Mouse (Mus musculus) heart, embryonic 14.5 days (tissue): ENCODE measurements around the gene Gm21887. TPM values are rescaled to one million over a fixed set of nuclear protein-coding genes. Genes with fewer than 3 reads are reported as not detected.
A peak's percentile ranks its signal among the peaks of the same experiment; 100 is the strongest.
"Not testable (repeated sequence)": the region's sequence is repeated elsewhere in the genome, so short reads cannot be mapped to it uniquely, and the experiment has no call there.

Source experiments
- ATAC-seq: fragments of 200-750 bp; cut with Nextera tagmentation; 2 replicates; pipeline ENCODE4 v1.8.0; 2017; ENCODE audit warnings: low read depth, moderate TSS enrichment; ENCODE audit not compliant: insufficient number of reproducible peaks, insufficient read depth, low FRiP score
- H3K27ac ChIP-seq, 2 experiments: fragments of 200-500 bp in 1 of 2; fragments of 300-500 bp in 1 of 2; sonication (generic) in 1 of 2; replicated peaks in 1 of 2; 2 replicates each; pipeline ENCODE4 v1.5.1; 2012 to 2014; ENCODE audit warnings: low read depth in 2 of 2, low read length in 2 of 2, control low read depth in 1 of 2, mild to moderate bottlenecking in 1 of 2, mixed read lengths in 1 of 2; ENCODE audit not compliant: control insufficient read depth in 1 of 2, insufficient read depth in 1 of 2
- H3K27me3 ChIP-seq: fragments of 300-500 bp; sonication (generic); 2 replicates; pipeline ENCODE4 v1.6.1; 2014; ENCODE audit warnings: mild to moderate bottlenecking, low read length, control low read depth; ENCODE audit not compliant: control insufficient read depth, insufficient read depth
- H3K36me3 ChIP-seq: fragments of 300-500 bp; sonication (generic); 2 replicates; pipeline ENCODE4 v1.6.1; 2014; ENCODE audit warnings: mild to moderate bottlenecking, control low read depth, low read length, mixed read lengths; ENCODE audit not compliant: control insufficient read depth, insufficient read depth
- H3K4me1 ChIP-seq, 2 experiments: fragments of 200-500 bp in 1 of 2; fragments of 300-500 bp in 1 of 2; sonication (generic) in 1 of 2; 2 replicates each; pipeline ENCODE4 v1.6.1; 2012 to 2014; ENCODE audit warnings: low read length in 2 of 2, control low read depth in 1 of 2, mixed read lengths in 1 of 2; ENCODE audit not compliant: control insufficient read depth in 2 of 2, insufficient read depth in 2 of 2
- H3K4me2 ChIP-seq: fragments of 300-500 bp; sonication (generic); 2 replicates; pipeline ENCODE4 v1.6.1; 2014; ENCODE audit warnings: mild to moderate bottlenecking, low read length
- H3K4me3 ChIP-seq, 2 experiments: fragments of 200-500 bp in 1 of 2; fragments of 300-500 bp in 1 of 2; sonication (generic) in 1 of 2; 2 replicates each; pipeline ENCODE4 v1.5.1; 2012 to 2014; ENCODE audit warnings: low read length in 2 of 2, mild to moderate bottlenecking in 2 of 2, control low read depth in 1 of 2, low read depth in 1 of 2, moderate library complexity in 1 of 2; ENCODE audit not compliant: control insufficient read depth in 1 of 2, insufficient read depth in 1 of 2
- H3K9ac ChIP-seq: fragments of 300-500 bp; sonication (generic); 2 replicates; pipeline ENCODE4 v1.6.1; 2014; ENCODE audit warnings: mild to moderate bottlenecking, low read length
- H3K9me3 ChIP-seq: fragments of 300-500 bp; sonication (generic); 2 replicates; pipeline ENCODE4 v1.6.1; 2016; ENCODE audit warnings: low read length, control low read depth; ENCODE audit not compliant: control insufficient read depth
- WGBS: fragments of 180-500 bp; shearing (Covaris S2); extraction: QIAGEN DNeasy Blood & Tissue Kit; methylation state at CpG from one replicate; pipeline ENCODE4 v1.1.7; 2014; 5-methylcytosine and 5-hydroxymethylcytosine counted together
- polyA plus RNA-seq: library from polyadenylated mRNA; unstranded; fragments of >200 nt; fragmentation: Nextera tagmentation; extraction: Ambion mirVana; gene quantifications from 2 replicates; pipeline ENCODE4 v1.2.1, GENCODE M21; 2014

Gm21887 gene
- polyA plus RNA-seq, 1 experiment from 2014 or later = 228 TPM

- ATAC-seq, H3K4me2 ChIP-seq: not testable (repeated sequence)
- 93% methylated on average over 13 of the region's 13 CpGs for WGBS
Measured at GRCm38 (mm10) chrX:170014038-170014437, 4.6 kb downstream of the Gm21887 start.

GRCm38 (mm10) chrX:170015883-170016282 lies 6.4 kb downstream of the Gm21887 start:
- Histone ChIP-seq H3K36me3 (peaks cover 56% of the 10 kb centered on the region), H3K9me3 (peaks cover 26% of the 10 kb centered on the region)
- WGBS = 91% methylated on average over 12 of the region's 12 CpGs
- ATAC-seq, H3K9ac ChIP-seq, H3K27ac ChIP-seq, H3K27me3 ChIP-seq, H3K4me1 ChIP-seq, H3K4me3 ChIP-seq, H3K4me2 ChIP-seq: not testable (repeated sequence)

More at GRCm38 (mm10) chrX:170014038-170014437, 4.6 kb downstream of the Gm21887 start:
- H3K9ac ChIP-seq, H3K27me3 ChIP-seq, H3K4me3 ChIP-seq, H3K27ac ChIP-seq, H3K4me1 ChIP-seq: not testable (repeated sequence)
- peaks cover 43% of the 10 kb centered on the region for H3K36me3 ChIP-seq
- peaks cover 34% of the 10 kb centered on the region for H3K9me3 ChIP-seq

GRCm38 (mm10) chrX:170017333-170018245 lies 8.1 kb downstream of the Gm21887 start:
- 52% methylated on average over 27 of the region's 27 CpGs for WGBS
- H3K27ac ChIP-seq, H3K9ac ChIP-seq, H3K27me3 ChIP-seq, H3K4me1 ChIP-seq: not testable (repeated sequence)
- peak overlapping the region; percentile 2; the same call in 1 of the 2 replicates for H3K4me2 ChIP-seq
- H3K36me3 ChIP-seq = peaks cover 59% of the 10 kb centered on the region
- peaks cover 19% of the 10 kb centered on the region for H3K9me3 ChIP-seq
- peak; percentile 35; the same call in 1 of the 2 replicates for ATAC-seq
- peak overlapping the region in 1 of 2 experiments; percentile 1; a peak in 1 of 4 replicates for H3K4me3 ChIP-seq

GRCm38 (mm10) chrX:170018571-170019218 lies 9.2 kb downstream of the Gm21887 start:
- H3K9me3 ChIP-seq = peaks cover 19% of the 10 kb centered on the region
- H3K27ac ChIP-seq, H3K27me3 ChIP-seq, H3K4me3 ChIP-seq, H3K9ac ChIP-seq, H3K4me1 ChIP-seq, H3K4me2 ChIP-seq: not testable (repeated sequence)
- peak; percentile 92 for ATAC-seq
- peaks cover 50% of the 10 kb centered on the region for H3K36me3 ChIP-seq
- 86% methylated on average over 66 of the region's 66 CpGs for WGBS

GRCm38 (mm10) chrX:170019219-170019953 lies 9.9 kb downstream of the Gm21887 start:
- WGBS = 84% methylated on average over 30 of the region's 30 CpGs
- peak; percentile 41 for ATAC-seq
- not testable (repeated sequence) for H3K4me2 ChIP-seq, H3K4me3 ChIP-seq, H3K27me3 ChIP-seq, H3K27ac ChIP-seq, H3K4me1 ChIP-seq, H3K9ac ChIP-seq
- Histone ChIP-seq H3K9me3 (peaks cover 19% of the 10 kb centered on the region), H3K36me3 (peaks cover 46% of the 10 kb centered on the region)

- H3K27me3 ChIP-seq, H3K27ac ChIP-seq, H3K4me1 ChIP-seq, H3K4me3 ChIP-seq, H3K4me2 ChIP-seq, ATAC-seq, H3K9ac ChIP-seq: not testable (repeated sequence)
- H3K9me3 ChIP-seq = peaks cover 19% of the 10 kb centered on the region
- H3K36me3 ChIP-seq = peaks cover 46% of the 10 kb centered on the region
- 55% methylated on average over 14 of the region's 14 CpGs for WGBS
Measured at GRCm38 (mm10) chrX:170019954-170020689, 10.7 kb downstream of the Gm21887 start.

- not testable (repeated sequence) for H3K27ac ChIP-seq, H3K4me1 ChIP-seq, H3K4me3 ChIP-seq, H3K4me2 ChIP-seq, ATAC-seq, H3K9ac ChIP-seq, H3K27me3 ChIP-seq
- WGBS = 47% methylated on average over 9 of the region's 9 CpGs
- Histone ChIP-seq H3K36me3 (peaks cover 46% of the 10 kb centered on the region), H3K9me3 (peaks cover 19% of the 10 kb centered on the region)
Measured at GRCm38 (mm10) chrX:170020690-170021050, 11.2 kb downstream of the Gm21887 start.
